Mouse (Mus musculus) stomach, embryonic 16.5 days (tissue): ENCODE results near the gene Zfp341. TPM values are rescaled to one million over a fixed set of nuclear protein-coding genes. Genes with fewer than 3 reads are reported as not detected.

ENCODE experiments used
- ATAC-seq: fragments of 200-750 bp; cut with Nextera tagmentation; 2 replicates; pipeline ENCODE4 v1.8.0; 2017; ENCODE audit warnings: moderate number of reproducible peaks, moderate TSS enrichment; ENCODE audit not compliant: insufficient read depth, low FRiP score
- H3K27ac ChIP-seq: fragments of 300-500 bp; sonication (generic); 2 replicates; pipeline ENCODE4 v1.5.1; 2014; ENCODE audit warnings: low read length
- H3K27me3 ChIP-seq: fragments of 300-500 bp; sonication (generic); 2 replicates; pipeline ENCODE4 v1.6.1; 2014; ENCODE audit warnings: low read length, control low read depth, mixed read lengths; ENCODE audit not compliant: control insufficient read depth, insufficient read depth
- H3K36me3 ChIP-seq: fragments of 300-500 bp; sonication (generic); 2 replicates; pipeline ENCODE4 v1.6.1; 2014; ENCODE audit warnings: low read length; ENCODE audit not compliant: control insufficient read depth, insufficient read depth
- H3K4me1 ChIP-seq: fragments of 300-500 bp; sonication (generic); 2 replicates; pipeline ENCODE4 v1.6.1; 2014; ENCODE audit warnings: low read length, control low read depth, mixed read lengths; ENCODE audit not compliant: control insufficient read depth, insufficient read depth
- H3K4me2 ChIP-seq: fragments of 300-500 bp; sonication (generic); 2 replicates; pipeline ENCODE4 v1.6.1; 2014; ENCODE audit warnings: low read depth, low read length, mixed read lengths
- H3K4me3 ChIP-seq: fragments of 300-500 bp; sonication (generic); replicated peaks from 2 replicates; pipeline ENCODE4 v1.5.1; 2014; ENCODE audit warnings: mild to moderate bottlenecking, low read length
- H3K9ac ChIP-seq: fragments of 300-500 bp; sonication (generic); 2 replicates; pipeline ENCODE4 v1.6.1; 2014; ENCODE audit warnings: low read length
- H3K9me3 ChIP-seq: fragments of 300-500 bp; sonication (generic); replicated peaks from 2 replicates; pipeline ENCODE4 v1.6.1; 2016; ENCODE audit warnings: low read length, control low read depth; ENCODE audit not compliant: control insufficient read depth
- WGBS: fragments of 180-500 bp; shearing (Covaris S2); extraction: QIAGEN DNeasy Blood & Tissue Kit; methylation state at CpG from one replicate; pipeline ENCODE4 v1.1.7; 2014; 5-methylcytosine and 5-hydroxymethylcytosine counted together
- polyA plus RNA-seq: library from polyadenylated mRNA; unstranded; fragments of >200 nt; fragmentation: Nextera tagmentation; extraction: Ambion mirVana; gene quantifications from 2 replicates; pipeline ENCODE4 v1.2.1, GENCODE M21; 2015

Zfp341 gene
- polyA plus RNA-seq, 1 experiment from 2014 or later: 0.59 TPM

DNA sequence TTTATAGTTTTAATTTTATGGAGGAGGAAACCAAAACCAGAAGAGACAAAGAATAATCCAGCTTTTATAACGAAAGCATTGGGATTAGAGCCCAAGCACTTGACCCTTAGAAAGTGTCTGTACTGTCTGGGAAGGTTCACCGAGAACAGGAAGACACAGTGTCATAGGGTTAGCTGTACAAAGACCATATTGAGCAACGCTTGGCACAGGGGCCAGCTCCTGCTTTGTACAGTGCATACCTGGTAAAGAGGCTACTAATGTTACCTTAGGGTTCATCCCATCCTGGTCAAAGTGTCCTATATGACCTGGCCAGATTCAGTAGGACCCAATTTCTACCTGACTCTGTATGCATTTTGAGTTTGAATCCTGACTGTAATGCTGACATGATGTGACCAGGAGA, 11.8 kb upstream of the Zfp341 start:
- WGBS: 64% methylated on average over 3 of the region's 3 CpGs
- Histone ChIP-seq H3K36me3 (no peaks in the 10 kb centered on the region), H3K9ac (no peak overlapping the region), H3K4me3 (no peak overlapping the region), H3K4me2 (no peak overlapping the region), H3K9me3 (no peaks in the 10 kb centered on the region), H3K27me3 (no peaks in the 10 kb centered on the region), H3K27ac (no peak overlapping the region), H3K4me1 (peaks cover 9% of the 10 kb centered on the region)
- ATAC-seq: no peak

DNA sequence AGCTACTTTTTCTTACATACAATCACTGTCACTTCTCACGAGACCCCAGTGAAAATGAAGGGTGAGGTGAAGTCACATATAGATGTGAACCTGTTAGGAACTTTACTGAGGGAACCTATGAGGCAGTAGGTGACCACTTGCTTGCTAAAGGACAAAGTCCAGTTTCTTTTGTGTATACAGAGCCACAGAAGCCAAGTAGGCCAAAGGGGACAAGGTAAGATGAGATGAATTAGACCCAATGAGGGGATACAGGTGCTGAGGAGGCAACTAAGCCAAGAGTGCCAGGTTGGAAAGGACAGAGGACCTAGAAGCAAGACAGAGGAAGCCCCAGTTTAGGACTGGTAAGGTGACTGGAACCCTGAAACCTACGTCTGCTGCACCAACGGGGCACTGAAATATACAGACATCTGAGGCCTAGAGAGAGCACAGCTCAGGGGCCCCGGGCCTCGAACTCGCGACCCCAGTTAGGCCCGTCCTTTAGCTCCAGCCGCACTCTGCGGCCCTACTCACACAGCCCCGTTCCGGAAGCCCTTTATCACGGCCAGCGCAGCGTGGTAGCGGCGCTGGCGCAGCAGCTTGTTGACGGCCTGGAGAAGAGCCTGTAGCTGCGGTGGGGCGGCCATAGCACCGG, 10.0 kb upstream of the Zfp341 start:
- Histone ChIP-seq H3K36me3 (no peaks in the 10 kb centered on the region), H3K9me3 (no peaks in the 10 kb centered on the region), H3K4me3 (peak overlapping the region; percentile 72), H3K27ac (peak overlapping the region; percentile 61), H3K9ac (peak overlapping the region; percentile 89), H3K27me3 (no peaks in the 10 kb centered on the region), H3K4me2 (peak overlapping the region; percentile 71), H3K4me1 (peaks cover 9% of the 10 kb centered on the region)
- ATAC-seq: no peak
- 14% methylated on average over 22 of the region's 22 CpGs for WGBS

DNA sequence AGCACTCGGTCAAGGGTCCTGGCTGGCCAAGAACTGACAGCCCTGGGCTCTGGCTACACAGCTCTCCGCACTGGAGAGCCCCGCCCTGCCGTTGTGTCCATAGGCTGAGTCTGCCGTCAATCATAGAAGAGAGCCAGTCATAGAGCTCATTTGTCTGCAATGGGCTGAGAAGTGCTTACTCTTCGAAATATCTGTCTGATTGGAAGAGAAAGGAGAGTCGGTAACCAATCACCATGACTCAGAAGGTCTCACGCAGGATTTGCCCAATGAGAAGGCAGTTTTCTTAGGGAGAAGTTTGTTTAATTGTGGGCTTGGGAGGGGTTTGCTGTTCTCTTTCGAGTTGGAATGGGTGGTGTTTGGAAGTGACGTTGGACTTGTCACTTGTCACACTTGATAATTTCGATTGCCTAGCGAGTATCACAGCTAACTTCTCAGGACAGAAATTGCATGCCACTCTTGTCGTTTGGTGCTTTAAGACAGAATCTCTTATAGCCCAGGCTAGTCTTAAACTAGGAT, 9.4 kb upstream of the Zfp341 start, which contains the start of gene Pxmp4:
Pxmp4 (minus strand) TSS at position 71 of the 516 bp plus-strand sequence.
- peak within 1 kb of the TSS; percentile 72 for H3K4me3 ChIP-seq
- peak within 1 kb of the TSS; percentile 89 for H3K9ac ChIP-seq
- H3K9me3 ChIP-seq: no peaks in the 10 kb centered on the region
- peak within 1 kb of the TSS; percentile 61 for H3K27ac ChIP-seq
- peak; percentile 100 for ATAC-seq
- no peaks in the 10 kb centered on the region for H3K36me3 ChIP-seq
- H3K27me3 ChIP-seq: no peaks in the 10 kb centered on the region
- peaks cover 9% of the 10 kb centered on the region for H3K4me1 ChIP-seq
- H3K4me2 ChIP-seq: peak within 1 kb of the TSS; percentile 71
- under 1% methylated on average over 13 of the region's 13 CpGs for WGBS

DNA sequence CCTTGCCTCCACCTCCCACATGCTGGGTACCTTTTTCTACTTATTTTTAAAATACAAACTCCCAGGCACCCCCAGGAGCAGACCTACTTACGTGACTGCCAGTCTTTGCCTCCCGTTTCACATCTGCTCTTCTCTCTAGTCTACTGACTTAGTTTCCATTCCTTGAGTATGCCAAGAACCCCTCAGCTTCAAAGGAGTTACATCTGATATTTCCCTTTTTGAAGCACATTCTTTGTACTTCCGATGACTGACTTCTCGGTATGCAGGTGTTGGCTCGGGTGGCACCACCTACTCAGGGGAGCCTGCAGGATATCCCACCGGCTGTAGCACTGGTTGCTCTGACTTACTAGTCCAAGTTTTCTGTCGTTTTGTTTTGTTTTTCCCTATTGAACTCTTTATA, 8.9 kb upstream of the Zfp341 start:
- Histone ChIP-seq H3K36me3 (no peaks in the 10 kb centered on the region), H3K27me3 (no peaks in the 10 kb centered on the region), H3K9ac (peak overlapping the region; percentile 26), H3K4me3 (peak overlapping the region; percentile 72), H3K4me2 (peak overlapping the region; percentile 70), H3K27ac (no peak overlapping the region), H3K9me3 (no peaks in the 10 kb centered on the region), H3K4me1 (peaks cover 9% of the 10 kb centered on the region)
- WGBS: 22% methylated on average over 7 of the region's 7 CpGs
- ATAC-seq: no peak; the same call in 1 of the 2 replicates

DNA sequence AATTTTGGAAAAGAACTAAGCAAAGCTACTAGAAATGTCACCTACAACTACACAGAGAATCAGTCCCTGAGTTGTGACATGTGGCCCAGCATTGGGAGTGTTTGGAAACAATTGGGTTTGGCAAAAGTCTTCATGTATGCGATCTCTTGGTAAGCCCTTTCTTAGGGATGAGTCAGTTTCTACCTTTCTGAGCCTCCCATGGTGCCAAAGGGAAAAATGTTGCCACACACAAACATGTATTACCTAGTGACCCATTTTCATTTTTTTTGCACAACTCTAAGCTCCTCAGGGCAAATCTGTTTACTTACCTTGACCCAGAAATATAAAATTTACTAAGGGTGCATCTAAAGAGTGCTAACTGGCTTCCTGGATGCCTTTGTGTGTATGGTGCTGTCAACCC, 6.1 kb upstream of the Zfp341 start:
- 65% methylated on average over 1 of the region's 1 CpGs for WGBS
- Histone ChIP-seq H3K36me3 (no peaks in the 10 kb centered on the region), H3K27ac (no peak overlapping the region), H3K4me3 (no peak overlapping the region), H3K9ac (no peak overlapping the region), H3K27me3 (no peaks in the 10 kb centered on the region), H3K4me1 (peaks cover 9% of the 10 kb centered on the region), H3K9me3 (no peaks in the 10 kb centered on the region), H3K4me2 (no peak overlapping the region)
- ATAC-seq: no peak

DNA sequence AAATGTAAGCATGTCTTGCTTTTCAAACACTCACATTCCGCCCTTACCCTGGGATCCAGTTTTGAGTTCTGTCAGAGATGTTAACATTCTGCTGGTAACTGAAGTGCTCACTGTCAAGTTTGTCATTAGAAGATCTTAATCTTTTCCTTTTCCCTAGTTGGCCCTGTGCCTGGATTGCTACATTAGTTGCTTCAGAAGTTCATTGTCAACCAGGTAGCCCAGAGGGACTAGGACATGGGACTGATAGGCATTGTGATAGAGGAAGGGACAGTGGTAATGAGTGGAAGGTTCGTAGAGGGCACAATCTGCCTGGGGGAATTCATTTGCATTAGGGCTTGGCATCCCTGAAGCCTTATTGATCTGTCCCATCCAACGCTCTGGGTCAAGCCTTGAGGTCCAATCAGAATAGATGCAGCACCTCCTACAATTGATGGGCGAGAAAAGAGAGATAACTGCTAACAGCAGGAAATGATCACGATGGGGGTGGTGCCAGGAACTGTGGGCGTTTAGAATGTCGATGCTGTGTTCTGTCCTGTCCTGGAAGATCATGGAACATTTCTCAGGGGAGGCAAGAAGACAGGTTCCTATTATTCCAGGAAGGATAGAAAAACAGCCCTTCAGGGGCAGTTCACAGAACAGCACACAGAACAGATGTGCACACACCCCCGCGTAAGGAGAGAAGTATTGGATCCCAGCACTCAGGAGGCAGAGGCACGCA, 3.9 kb upstream of the Zfp341 start:
- Histone ChIP-seq H3K4me1 (peaks cover 13% of the 10 kb centered on the region), H3K4me2 (no peak overlapping the region), H3K27ac (no peak overlapping the region), H3K9ac (no peak overlapping the region), H3K9me3 (no peaks in the 10 kb centered on the region), H3K4me3 (no peak overlapping the region), H3K27me3 (no peaks in the 10 kb centered on the region), H3K36me3 (no peaks in the 10 kb centered on the region)
- no peak for ATAC-seq
- 61% methylated on average over 10 of the region's 10 CpGs for WGBS

DNA sequence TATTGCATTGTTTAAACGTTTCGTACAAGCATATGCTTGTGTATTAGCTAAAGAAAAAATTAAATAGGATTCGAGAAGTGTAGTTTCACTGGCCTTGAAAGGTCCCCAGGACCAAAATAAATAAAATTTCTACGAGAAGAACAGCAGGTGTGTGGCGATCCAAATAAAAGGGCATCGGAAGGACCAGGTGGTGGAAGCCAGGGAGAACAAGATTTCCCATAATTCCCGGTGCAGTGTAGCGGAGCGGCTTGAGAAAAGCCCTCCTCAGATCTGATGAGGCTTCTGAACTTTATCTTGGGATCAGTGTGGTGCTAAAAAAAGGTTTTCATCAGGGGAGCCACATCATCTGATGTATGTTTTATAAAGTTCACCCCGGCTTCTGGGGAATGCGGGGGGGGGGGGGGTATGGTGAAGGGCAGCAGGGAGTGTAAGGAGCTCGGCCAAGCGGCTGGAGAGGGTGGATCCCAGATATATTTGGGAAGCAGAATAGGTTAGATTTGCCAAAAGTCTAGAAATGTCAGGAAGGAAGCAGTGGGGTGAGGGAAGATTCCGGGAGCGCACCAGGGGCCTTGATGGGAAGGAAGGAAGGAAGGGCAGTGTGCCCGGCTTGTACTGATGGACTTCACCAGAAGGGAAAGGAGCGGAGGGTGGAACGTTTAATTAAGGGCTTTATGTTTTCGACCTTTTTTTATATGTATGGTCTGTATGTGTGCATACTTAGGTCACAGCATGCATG, 1.9 kb downstream of the Zfp341 start:
- H3K9ac ChIP-seq: peak overlapping the region; percentile 11; the same call in 1 of the 2 replicates
- no peaks in the 10 kb centered on the region for H3K9me3 ChIP-seq
- H3K36me3 ChIP-seq: no peaks in the 10 kb centered on the region
- H3K27ac ChIP-seq: no peak overlapping the region
- H3K27me3 ChIP-seq: no peaks in the 10 kb centered on the region
- peak overlapping the region; percentile 32 for H3K4me2 ChIP-seq
- H3K4me1 ChIP-seq: peaks cover 12% of the 10 kb centered on the region
- WGBS: 55% methylated on average over 19 of the region's 19 CpGs
- no peak overlapping the region for H3K4me3 ChIP-seq
- ATAC-seq: no peak

DNA sequence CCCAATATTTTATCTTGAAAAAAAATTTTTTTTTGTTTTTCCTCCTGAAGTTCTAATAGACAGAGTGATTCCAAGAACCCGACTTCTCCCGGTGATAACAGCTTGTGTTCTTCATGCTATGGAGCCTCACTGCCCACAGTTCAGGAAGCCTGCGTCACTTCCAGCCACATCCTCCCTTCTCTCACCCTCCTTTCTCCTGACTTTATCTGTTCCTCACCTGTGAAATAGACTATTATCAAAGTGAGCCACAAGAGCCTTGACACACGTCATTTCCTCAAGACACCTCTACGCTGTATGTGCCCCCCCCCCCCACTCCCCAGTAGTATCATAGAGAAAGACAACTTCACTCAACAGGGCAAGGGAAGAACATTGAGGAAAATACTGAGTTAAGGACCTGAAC, 2.6 kb downstream of the Zfp341 start:
- WGBS: 80% methylated on average over 5 of the region's 5 CpGs
- Histone ChIP-seq H3K9ac (no peak overlapping the region), H3K4me3 (no peak overlapping the region), H3K4me1 (peaks cover 12% of the 10 kb centered on the region), H3K27me3 (no peaks in the 10 kb centered on the region), H3K9me3 (no peaks in the 10 kb centered on the region), H3K4me2 (no peak overlapping the region), H3K27ac (no peak overlapping the region), H3K36me3 (no peaks in the 10 kb centered on the region)
- ATAC-seq: no peak

DNA sequence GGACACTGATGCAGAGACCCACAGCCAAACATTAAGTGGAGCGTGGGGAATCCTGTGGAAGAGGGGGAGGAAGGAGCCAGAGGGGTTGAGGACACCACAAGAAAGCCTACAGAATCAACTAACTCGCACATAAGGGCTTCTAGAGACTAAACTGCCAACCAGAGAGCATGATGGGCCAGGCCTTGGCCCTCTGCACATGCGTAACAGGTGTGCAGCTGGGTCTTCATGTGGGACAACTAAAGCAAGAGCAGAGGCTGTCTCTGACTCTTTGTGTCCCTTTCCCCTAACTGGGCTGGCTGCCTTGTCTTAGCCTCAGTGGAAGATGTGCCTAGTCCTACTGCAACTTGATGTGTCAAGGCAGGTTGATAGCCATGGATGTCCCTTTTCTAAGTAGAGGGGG, 4.0 kb downstream of the Zfp341 start:
- H3K4me3 ChIP-seq: no peak overlapping the region
- no peaks in the 10 kb centered on the region for H3K27me3 ChIP-seq
- H3K27ac ChIP-seq: no peak overlapping the region
- H3K9me3 ChIP-seq: no peaks in the 10 kb centered on the region
- WGBS: 96% methylated on average over 3 of the region's 3 CpGs
- no peaks in the 10 kb centered on the region for H3K36me3 ChIP-seq
- ATAC-seq: no peak
- peaks cover 12% of the 10 kb centered on the region for H3K4me1 ChIP-seq
- no peak overlapping the region for H3K4me2 ChIP-seq
- no peak overlapping the region for H3K9ac ChIP-seq
